Mouse (Mus musculus) naive thymus-derived CD4-positive, alpha-beta T cell, adult 5 months (primary cell): ENCODE results near the gene Fndc8. TPM values are rescaled to one million over a fixed set of nuclear protein-coding genes. Genes with fewer than 3 reads are reported as not detected.

Experiments used
- polyA plus RNA-seq: library from polyadenylated mRNA; unstranded; fragments of 100-300 nt; shearing (Covaris generic); gene quantifications from one replicate; pipeline ENCODE4 v1.2.1, GENCODE M21; 2017

Fndc8 gene
- polyA plus RNA-seq: not detected

DNA sequence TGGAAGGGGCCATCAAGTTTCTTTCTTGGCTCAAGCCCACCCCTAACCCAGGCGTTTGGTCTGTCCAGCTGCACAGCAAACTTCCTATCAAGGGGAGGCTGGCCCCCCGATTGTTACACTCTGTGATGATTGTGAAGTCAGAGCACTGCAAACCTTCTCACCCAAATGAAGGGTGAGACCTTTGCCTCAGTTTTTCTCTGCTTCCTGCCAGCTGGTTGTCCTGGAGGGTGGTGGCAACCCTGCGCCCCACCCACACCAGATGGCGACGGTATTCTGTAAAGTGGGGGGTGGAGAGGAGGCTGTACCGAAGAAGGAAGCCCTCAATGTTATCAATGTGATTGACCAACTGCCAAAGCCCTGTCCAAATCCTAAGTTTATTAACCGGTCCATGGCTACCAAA, at the start of gene Fndc8:
Fndc8 (plus strand) TSS at position 189 of the 400 bp plus-strand sequence.

GRCm38 (mm10) chr11:82871031-82871446, 20.9 kb upstream of the Fndc8 start, which contains the start of gene Rffl:
TSS of gene Rffl (minus strand) at chr11:82871210.

DNA sequence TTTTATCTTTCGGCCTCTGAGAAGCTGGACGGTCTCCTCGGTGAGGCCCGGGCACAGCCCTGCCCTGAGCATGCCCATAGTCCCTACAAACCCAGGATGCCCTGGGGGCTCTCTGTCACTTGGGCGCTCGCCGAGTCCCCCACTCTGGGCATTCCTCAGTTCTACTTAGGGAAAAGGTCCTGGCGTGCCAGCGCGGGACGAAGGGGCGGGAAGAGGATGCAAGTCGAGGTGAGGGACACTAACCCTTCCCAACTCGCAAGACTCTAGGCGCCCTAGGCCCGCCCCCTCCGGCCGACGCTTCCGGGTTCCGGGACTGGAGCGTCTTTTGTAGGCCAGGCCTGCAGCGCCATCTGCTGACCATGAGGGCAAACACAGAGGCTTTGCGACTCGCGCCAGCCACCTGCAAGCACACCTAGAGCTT, 1.6 kb upstream of the Fndc8 start, which contains the start of gene Rad51d:
Rad51d (minus strand) TSS at position 273 of the 421 bp plus-strand sequence.

DNA sequence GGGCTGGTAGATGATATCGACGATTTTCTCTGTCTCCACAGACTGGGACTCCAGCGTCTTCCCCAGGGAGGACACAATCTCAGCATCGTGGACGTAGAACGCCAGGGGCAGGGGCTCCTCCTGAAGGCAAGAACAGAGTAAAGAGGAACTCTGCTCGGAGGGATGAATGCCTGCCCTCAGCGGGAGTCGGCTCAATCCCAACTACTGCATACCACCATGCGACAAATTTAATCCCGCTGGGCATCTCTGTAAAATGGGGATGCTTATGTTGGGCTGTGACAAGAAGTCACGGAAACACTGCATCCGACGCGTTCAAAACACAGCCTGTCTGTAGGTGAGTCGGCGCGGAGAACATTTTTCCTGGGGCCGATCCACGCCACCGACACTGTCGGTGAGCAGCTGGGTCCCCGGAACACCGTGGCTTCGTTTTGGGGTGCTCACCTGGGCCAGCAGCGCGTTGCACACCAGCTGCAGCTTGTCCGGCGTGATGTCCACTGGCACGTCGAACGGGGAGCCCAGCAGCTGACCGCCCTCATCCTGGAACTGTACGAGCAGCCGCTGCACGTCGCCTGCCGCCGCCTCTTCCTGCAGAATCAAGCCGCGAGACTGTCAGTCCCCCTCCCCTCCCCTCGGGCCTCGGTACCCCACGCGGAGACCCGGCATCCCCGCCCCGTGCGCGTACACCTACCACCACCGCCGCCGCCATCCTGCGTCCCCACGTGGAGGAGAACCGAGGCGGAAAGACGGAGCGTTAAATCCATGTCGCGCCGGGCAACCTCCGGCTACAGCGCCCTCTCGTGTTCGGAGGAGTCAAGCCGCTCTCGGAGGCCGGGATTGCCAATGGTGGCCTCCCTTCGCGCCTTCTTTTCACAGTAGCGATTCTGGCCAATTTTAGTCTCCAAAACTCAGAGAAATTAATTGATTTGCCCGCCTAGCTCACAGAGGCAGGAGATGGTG, 16.0 kb downstream of the Fndc8 start, which contains the start of gene Nle1:
Nle1 (minus strand) TSS at position 761 of the 957 bp plus-strand sequence.

GRCm38 (mm10) chr11:82910250-82910649, 18.3 kb downstream of the Fndc8 start, which contains the start of gene Unc45b:
TSS of gene Unc45b (plus strand) at chr11:82910550.

Other genes with a start within 250 kb of the Fndc8 start
- gene Cct6b, start 127.8 kb upstream of the Fndc8 start, polyA plus RNA-seq: 0.45 TPM
- gene Zfp830, start 127.8 kb upstream of the Fndc8 start, polyA plus RNA-seq: 46.1 TPM
- gene Lig3, start 111.0 kb upstream of the Fndc8 start, polyA plus RNA-seq: 31.2 TPM
- gene Rffl, start 20.9 kb upstream of the Fndc8 start, polyA plus RNA-seq: 22.4 TPM
- gene Rad51d, start 1.5 kb upstream of the Fndc8 start, polyA plus RNA-seq: 14.7 TPM
- gene Nle1, start 16.3 kb downstream of the Fndc8 start, polyA plus RNA-seq: 41.7 TPM
- not detected for gene Unc45b, start 18.4 kb downstream of the Fndc8 start, polyA plus RNA-seq
- 12.0 TPM for gene Slfn5, start 59.2 kb downstream of the Fndc8 start, polyA plus RNA-seq
- 2.6 TPM for gene Slfn9, start 99.7 kb downstream of the Fndc8 start, polyA plus RNA-seq
- 39.3 TPM for gene Slfn8, start 128.7 kb downstream of the Fndc8 start, polyA plus RNA-seq
- gene Slfn2, start 173.0 kb downstream of the Fndc8 start, polyA plus RNA-seq: 838 TPM
- 183 TPM for gene Slfn1, start 224.7 kb downstream of the Fndc8 start, polyA plus RNA-seq